In genomic region chr15:28026167-28026481, GRCm38 (mm10) we compare ENCODE assay signal across 8 mouse cellular contexts. TPM values are rescaled to one million over a fixed set of nuclear protein-coding genes. Genes with fewer than 3 reads are reported as not detected.
DNase-seq lines count a peak whose midpoint lies in the region; ATAC-seq and TF ChIP-seq lines count a peak whose summit lies in the region.

No protein-coding gene starts in this region.

- WGBS in lung, adult 2 months, result 2% methylated on average over 18 of the region's 18 CpGs
- WGBS in embryonic facial prominence, embryonic 15.5 days, result under 1% methylated on average over 18 of the region's 18 CpGs
- WGBS in intestine, embryonic 16.5 days, result under 1% methylated on average over 18 of the region's 18 CpGs
- under 1% methylated on average over 18 of the region's 18 CpGs for WGBS in neural tube, embryonic 13.5 days

- H3K27ac ChIP-seq in embryonic facial prominence, embryonic 15.5 days (replicated peaks), result peak overlapping the region; percentile 74
- H3K27ac ChIP-seq in intestine, embryonic 16.5 days (ENCODE audit: low read length), result peak overlapping the region; percentile 57
- peak overlapping the region; percentile 99 for H3K27ac ChIP-seq in neural tube, embryonic 13.5 days (replicated peaks)

- peak overlapping the region; percentile 39 for H3K9ac ChIP-seq in embryonic facial prominence, embryonic 15.5 days
- H3K9ac ChIP-seq in intestine, embryonic 16.5 days (ENCODE audit: low read depth, low read length), result peak overlapping the region; percentile 63
- peak overlapping the region; percentile 64 for H3K9ac ChIP-seq in neural tube, embryonic 13.5 days

- peak; percentile 69 for TF ChIP-seq CTCF in lung, adult 2 months (IDR thresholded peaks at IDR 0.05; ENCODE audit: insufficient read depth, low read length)

- H3K4me2 ChIP-seq in embryonic facial prominence, embryonic 15.5 days (replicated peaks), result peak overlapping the region; percentile 89
- peak overlapping the region; percentile 84 for H3K4me2 ChIP-seq in intestine, embryonic 16.5 days (ENCODE audit: low read depth, low read length)
- H3K4me2 ChIP-seq in neural tube, embryonic 13.5 days, result peak overlapping the region; percentile 89

- peak overlapping the region; percentile 51 for H3K4me3 ChIP-seq in lung, adult 2 months (replicated peaks; ENCODE audit: extremely low read depth, low read depth, low read length)
- peak overlapping the region; percentile 78 for H3K4me3 ChIP-seq in embryonic facial prominence, embryonic 15.5 days (replicated peaks)
- peak overlapping the region; percentile 96 for H3K4me3 ChIP-seq in intestine, embryonic 16.5 days (ENCODE audit: low read length)
- H3K4me3 ChIP-seq in neural tube, embryonic 13.5 days, result peak overlapping the region; percentile 97

- H3K27me3 ChIP-seq in embryonic facial prominence, embryonic 15.5 days, result no peaks in the 10 kb centered on the region
- H3K27me3 ChIP-seq in intestine, embryonic 16.5 days (replicated peaks; ENCODE audit: control insufficient read depth, insufficient read depth, low read length), result no peaks in the 10 kb centered on the region
- no peaks in the 10 kb centered on the region for H3K27me3 ChIP-seq in neural tube, embryonic 13.5 days

- no peak for TF ChIP-seq POLR2A in lung, adult 2 months (IDR thresholded peaks at IDR 0.05; ENCODE audit: borderline replicate concordance, extremely low read depth, low read depth, low read length)

- H3K36me3 ChIP-seq in embryonic facial prominence, embryonic 15.5 days, result no peaks in the 10 kb centered on the region
- H3K36me3 ChIP-seq in intestine, embryonic 16.5 days (ENCODE audit: control insufficient read depth, insufficient read depth, low read length), result no peaks in the 10 kb centered on the region
- no peaks in the 10 kb centered on the region for H3K36me3 ChIP-seq in neural tube, embryonic 13.5 days

- no peak for ATAC-seq in embryonic facial prominence, embryonic 15.5 days (ENCODE audit: insufficient number of reproducible peaks, low FRiP score, low TSS enrichment, low read depth)
- no peak for ATAC-seq in intestine, embryonic 16.5 days
- no peak; the same call in 1 of the 2 replicates for ATAC-seq in neural tube, embryonic 13.5 days (ENCODE audit: low read depth)

- no peak for DNase-seq in lung, adult 2 months
- no peak for DNase-seq in lung, postnatal 14 days
- no peak for DNase-seq in cerebellum, adult 11-12 months
- DNase-seq in testis, postnatal 14 days (ENCODE audit: low spot score), result no peak
- DNase-seq in spleen, postnatal 10 days (ENCODE audit: low spot score in 2 of 2), result no peak

- peaks cover 6% of the 10 kb centered on the region; the same call in 1 of the 2 replicates for H3K4me1 ChIP-seq in lung, adult 2 months (ENCODE audit: control insufficient read depth, insufficient read depth, low read length)
- H3K4me1 ChIP-seq in embryonic facial prominence, embryonic 15.5 days, result peaks cover 36% of the 10 kb centered on the region
- peaks cover 24% of the 10 kb centered on the region for H3K4me1 ChIP-seq in intestine, embryonic 16.5 days (ENCODE audit: control insufficient read depth, insufficient read depth, low read length)
- H3K4me1 ChIP-seq in neural tube, embryonic 13.5 days (replicated peaks), result peaks cover 40% of the 10 kb centered on the region

- H3K9me3 ChIP-seq in embryonic facial prominence, embryonic 15.5 days (replicated peaks), result no peaks in the 10 kb centered on the region
- no peaks in the 10 kb centered on the region for H3K9me3 ChIP-seq in intestine, embryonic 16.5 days (ENCODE audit: control insufficient read depth, low read length)
- no peaks in the 10 kb centered on the region for H3K9me3 ChIP-seq in neural tube, embryonic 13.5 days

RNA-seq across cellular contexts. Expression of gene Trio, which starts 0.5 kb away (rescaled TPM):
- 39.8 and 47.5 TPM in 2 replicates for polyA plus RNA-seq in lung, adult 2 months (2012; rRNA removed)
- polyA plus RNA-seq in embryonic facial prominence, embryonic 15.5 days (2015; fragmentation: Nextera tagmentation; extraction: Ambion mirVana), result 45.3 and 54.5 TPM in 2 replicates
- 12.2 and 13.4 TPM in 2 replicates for polyA plus RNA-seq in intestine, embryonic 16.5 days (2015; fragmentation: Nextera tagmentation; extraction: Ambion mirVana)
- 32.9 and 38.6 TPM in 2 replicates for polyA plus RNA-seq in neural tube, embryonic 13.5 days (2015; fragmentation: Nextera tagmentation; extraction: Ambion mirVana)
